Mouse (Mus musculus): ENCODE data around the gene Majin. TPM values are rescaled to one million over a fixed set of nuclear protein-coding genes. Genes with fewer than 3 reads are reported as not detected.

The Majin gene
- 0.16 TPM for polyA plus RNA-seq (2017; shearing (Covaris generic))

DNA sequence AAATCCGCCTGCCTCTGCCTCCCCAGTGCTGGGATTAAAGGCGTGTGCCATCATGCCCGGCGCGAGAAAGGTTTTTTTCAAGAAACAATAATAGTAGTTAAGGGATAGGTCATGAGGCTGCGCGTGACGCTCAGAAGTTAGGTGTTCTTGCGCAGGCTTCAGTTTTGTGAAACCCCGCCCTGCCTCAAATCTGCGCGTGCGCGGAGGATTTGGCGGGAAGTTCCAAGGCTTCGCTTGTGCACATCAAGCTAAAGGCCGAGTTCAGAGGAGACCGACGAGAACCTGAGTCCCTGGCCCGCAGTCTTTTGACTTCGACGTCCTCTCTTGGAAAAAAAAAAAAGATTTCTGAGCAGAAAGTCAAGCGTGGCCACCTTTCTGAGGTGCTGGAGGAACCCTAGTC, at the start of gene Majin:
Majin (plus strand) TSS at position 258 of the 400 bp plus-strand sequence.

DNA sequence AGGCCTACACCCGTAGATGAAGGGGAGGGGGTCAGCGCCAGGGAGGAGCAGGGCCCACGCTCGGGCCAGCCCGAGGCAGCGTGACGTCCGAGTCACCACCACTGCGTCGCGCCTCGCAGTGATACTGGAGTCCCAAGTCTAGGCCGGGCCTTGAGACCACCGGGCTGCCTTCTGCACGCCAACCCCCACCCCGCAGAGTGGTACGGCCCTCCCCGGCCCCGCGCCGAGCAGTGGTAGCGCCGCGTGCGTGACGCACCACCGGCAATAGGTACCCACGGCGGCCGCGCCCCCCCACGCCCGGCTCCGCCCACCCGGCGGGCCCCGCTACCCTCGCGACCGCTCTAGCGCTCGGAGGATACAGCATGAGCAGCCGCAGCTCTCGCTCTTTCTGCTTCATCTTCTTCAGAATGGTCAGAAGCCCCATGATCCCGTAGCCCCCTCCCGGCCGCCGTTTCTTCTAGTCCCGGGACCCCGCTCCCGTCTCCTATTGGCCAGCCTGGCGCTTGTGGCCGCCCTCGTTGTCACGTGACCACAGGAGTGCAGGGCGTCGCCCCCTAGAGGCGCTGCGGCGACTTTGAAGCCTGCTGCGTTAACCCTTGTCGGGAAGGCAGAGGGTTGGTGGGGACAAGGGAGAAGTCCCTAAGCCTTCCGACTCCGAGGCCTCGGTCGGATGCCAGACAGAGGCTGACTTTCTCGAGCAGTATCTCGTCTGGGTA, 43.4 kb upstream of the Majin start, which contains the start of gene Batf2:
Batf2 (plus strand) TSS at position 306 of the 716 bp plus-strand sequence.

DNA sequence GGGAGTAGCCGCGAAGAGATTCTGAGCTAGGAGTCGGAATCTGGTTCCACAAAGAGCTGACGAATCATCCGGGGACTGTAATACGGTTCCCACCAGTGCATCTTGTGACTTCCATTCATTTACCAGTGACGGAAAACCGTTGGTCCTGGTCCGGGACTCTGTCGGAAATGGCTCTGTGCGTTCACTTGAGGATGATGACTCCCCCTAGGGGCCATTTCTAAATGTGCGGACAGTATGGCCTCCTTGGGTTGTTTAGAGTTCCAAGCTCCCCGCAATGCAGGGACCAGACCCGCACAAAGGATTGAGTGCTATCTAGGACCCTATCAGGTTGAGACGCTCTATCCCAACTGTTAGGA, 42.8 kb upstream of the Majin start, which contains the start of gene Arl2:
Arl2 (minus strand) TSS at position 155 of the 356 bp plus-strand sequence.

DNA sequence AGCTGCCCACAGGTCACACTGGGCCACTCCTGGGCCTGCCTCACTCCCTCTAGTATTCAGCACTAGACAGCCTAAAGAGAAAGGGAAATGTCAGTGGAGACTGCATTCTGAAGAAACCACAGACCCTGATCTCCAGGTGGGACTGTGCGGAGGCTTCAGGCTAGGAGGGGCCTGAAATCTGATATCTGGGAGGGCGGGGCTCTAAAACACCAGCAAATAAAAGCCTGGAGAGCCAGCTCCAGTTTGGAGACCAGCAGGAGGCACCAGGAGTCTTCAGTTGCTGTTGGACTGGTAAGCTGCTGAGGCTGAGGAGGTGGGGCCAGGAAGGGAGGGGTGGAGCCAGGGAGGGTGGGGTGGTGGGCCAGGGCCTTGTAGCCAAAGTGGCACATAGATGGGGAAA, 41.9 kb downstream of the Majin start, which contains the start of gene Gpha2:
Gpha2 (plus strand) TSS at position 246 of the 400 bp plus-strand sequence.

DNA sequence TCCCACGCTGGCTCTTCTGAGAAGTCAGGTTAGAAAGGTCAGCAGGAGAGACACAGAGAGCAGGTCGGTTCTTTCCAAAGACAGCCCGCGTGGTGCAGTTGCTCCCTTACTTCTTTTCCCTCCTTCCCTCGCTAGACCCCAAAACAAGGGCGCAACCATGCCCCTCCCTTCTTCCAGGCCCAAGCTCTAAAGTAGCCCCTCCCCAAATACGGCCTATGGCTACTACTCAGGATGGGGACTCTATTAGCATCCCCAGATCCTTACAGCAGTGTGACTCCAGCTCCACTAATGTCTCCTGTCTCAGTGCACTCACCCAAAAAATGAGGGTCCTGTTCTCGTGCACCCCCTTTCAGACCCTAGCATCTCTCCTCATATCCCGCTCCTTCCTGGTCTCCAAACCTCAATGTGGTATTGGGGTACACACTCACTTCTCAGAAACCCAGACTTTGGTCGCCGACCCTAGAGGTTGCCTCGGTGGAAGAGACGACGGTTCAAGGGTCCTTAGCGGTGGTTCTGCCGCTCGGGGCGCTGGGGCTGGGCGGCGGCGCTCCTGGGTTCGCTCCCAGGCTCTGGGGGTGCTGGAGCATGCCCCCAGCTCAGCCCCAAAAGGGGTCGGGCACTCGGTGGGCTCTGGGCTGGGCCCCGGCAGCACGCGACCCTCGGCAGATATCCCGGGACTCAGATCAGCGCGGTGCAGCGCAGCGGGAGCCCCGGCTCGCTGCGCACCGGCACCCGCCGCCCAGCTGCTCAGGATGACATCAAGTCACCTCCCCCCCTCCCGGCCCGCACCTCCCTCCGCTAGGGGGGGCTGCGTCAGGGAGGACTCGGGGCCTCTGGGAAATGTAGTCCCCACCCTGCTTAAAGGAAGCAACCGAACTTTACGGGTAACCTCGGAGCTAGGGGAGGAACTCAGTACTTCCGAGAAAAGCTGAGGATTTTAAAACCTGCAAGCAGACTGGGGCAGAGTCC, 51.2 kb downstream of the Majin start, which contains the start of gene Ppp2r5b:
Ppp2r5b (minus strand) TSS at position 789 of the 969 bp plus-strand sequence.

DNA sequence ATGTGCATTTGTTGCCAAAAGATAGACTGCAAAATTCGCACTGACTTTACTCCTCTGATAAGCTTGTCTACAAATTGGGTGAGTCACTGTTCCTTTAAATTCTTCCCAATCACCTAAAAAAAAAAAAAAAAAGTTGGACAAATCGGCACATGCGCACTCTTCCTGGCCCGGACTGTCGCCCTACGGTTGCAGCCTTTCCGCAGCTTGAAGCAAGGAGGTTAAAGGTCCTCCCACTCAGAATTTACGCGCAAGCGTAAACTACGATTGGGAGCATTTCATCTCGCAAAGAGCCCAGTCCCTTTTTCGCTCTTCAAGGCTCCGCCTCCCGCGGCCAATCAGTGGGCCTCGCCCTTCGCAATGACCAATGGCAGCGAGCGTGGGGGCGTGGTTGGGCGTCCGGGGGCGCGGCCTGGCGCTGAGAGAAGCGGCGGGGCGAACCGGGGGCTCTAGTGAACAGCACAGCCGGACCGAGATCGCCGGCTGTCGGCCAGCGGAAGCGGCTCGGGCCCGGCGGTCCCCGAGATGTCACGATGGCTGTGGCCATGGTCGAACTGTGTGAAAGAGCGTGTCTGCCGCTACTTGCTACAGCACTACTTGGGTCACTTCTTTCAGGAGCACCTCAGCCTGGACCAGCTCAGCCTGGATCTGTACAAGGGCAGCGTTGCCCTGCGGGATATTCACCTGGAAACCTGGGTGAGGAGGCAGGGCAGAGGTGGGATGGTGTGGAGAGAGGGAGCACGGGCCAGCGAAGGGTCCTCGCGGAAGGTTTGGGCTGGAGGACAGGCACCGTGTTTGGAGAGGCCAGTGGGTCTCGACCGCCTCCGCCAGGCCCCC, 57.3 kb downstream of the Majin start, which contains the start of gene Atg2a:
Atg2a (plus strand) TSS at position 395 of the 834 bp plus-strand sequence.

Other genes with a start within 250 kb of the Majin start
- gene Pola2, start 220.2 kb upstream of the Majin start, polyA plus RNA-seq (2017; shearing (Covaris generic)): 46.0 TPM
- gene Slc22a20, start 198.2 kb upstream of the Majin start, polyA plus RNA-seq (2017; shearing (Covaris generic)): 0.10 TPM
- 76.6 TPM for gene Capn1, start 168.5 kb upstream of the Majin start, polyA plus RNA-seq (2017; shearing (Covaris generic))
- gene Syvn1, start 137.8 kb upstream of the Majin start, polyA plus RNA-seq (2017; shearing (Covaris generic)): 49.6 TPM
- 43.3 TPM for gene Mrpl49, start 126.6 kb upstream of the Majin start, polyA plus RNA-seq (2017; shearing (Covaris generic))
- gene Fau, start 126.5 kb upstream of the Majin start, polyA plus RNA-seq (2017; shearing (Covaris generic)): 794 TPM
- 35.9 TPM for gene Znhit2, start 123.2 kb upstream of the Majin start, polyA plus RNA-seq (2017; shearing (Covaris generic))
- 15.1 TPM for gene Tm7sf2, start 116.0 kb upstream of the Majin start, polyA plus RNA-seq (2017; shearing (Covaris generic))
- 93.4 TPM for gene Vps51, start 107.2 kb upstream of the Majin start, polyA plus RNA-seq (2017; shearing (Covaris generic))
- gene Tmem262, start 104.4 kb upstream of the Majin start, polyA plus RNA-seq (2017; shearing (Covaris generic)): not detected
- 0.61 TPM for gene Gm28374, start 102.1 kb upstream of the Majin start, polyA plus RNA-seq (2017; shearing (Covaris generic))
- gene Zfpl1, start 99.4 kb upstream of the Majin start, polyA plus RNA-seq (2017; shearing (Covaris generic)): 52.7 TPM
- 2.2 TPM for gene Cdca5, start 99.4 kb upstream of the Majin start, polyA plus RNA-seq (2017; shearing (Covaris generic))
- gene AC131692.1, start 90.0 kb upstream of the Majin start, polyA plus RNA-seq (2017; shearing (Covaris generic)): not detected
- 0.20 TPM for gene Naaladl1, start 78.6 kb upstream of the Majin start, polyA plus RNA-seq (2017; shearing (Covaris generic))
- 22.7 TPM for gene Sac3d1, start 65.7 kb upstream of the Majin start, polyA plus RNA-seq (2017; shearing (Covaris generic))
- 36.9 TPM for gene Snx15, start 56.1 kb upstream of the Majin start, polyA plus RNA-seq (2017; shearing (Covaris generic))
- not detected for gene Batf2, start 43.4 kb upstream of the Majin start, polyA plus RNA-seq (2017; shearing (Covaris generic))
- 20.8 TPM for gene Arl2, start 42.8 kb upstream of the Majin start, polyA plus RNA-seq (2017; shearing (Covaris generic))
- gene Gpha2, start 42.0 kb downstream of the Majin start, polyA plus RNA-seq (2017; shearing (Covaris generic)): 0.30 TPM
- gene Ppp2r5b, start 51.5 kb downstream of the Majin start, polyA plus RNA-seq (2017; shearing (Covaris generic)): 20.2 TPM
- gene Atg2a, start 57.3 kb downstream of the Majin start, polyA plus RNA-seq (2017; shearing (Covaris generic)): 35.8 TPM
- gene Ehd1, start 92.3 kb downstream of the Majin start, polyA plus RNA-seq (2017; shearing (Covaris generic)): 22.2 TPM
- gene Cdc42bpg, start 122.1 kb downstream of the Majin start, polyA plus RNA-seq (2017; shearing (Covaris generic)): 0.35 TPM
- 62.9 TPM for gene Men1, start 150.6 kb downstream of the Majin start, polyA plus RNA-seq (2017; shearing (Covaris generic))
- 205 TPM for gene Map4k2, start 156.7 kb downstream of the Majin start, polyA plus RNA-seq (2017; shearing (Covaris generic))
- 281 TPM for gene Sf1, start 179.3 kb downstream of the Majin start, polyA plus RNA-seq (2017; shearing (Covaris generic))
- 8.5 TPM for gene Pygm, start 200.0 kb downstream of the Majin start, polyA plus RNA-seq (2017; shearing (Covaris generic))
- gene Rasgrp2, start 215.0 kb downstream of the Majin start, polyA plus RNA-seq (2017; shearing (Covaris generic)): 244 TPM
- gene Nrxn2, start 234.3 kb downstream of the Majin start, polyA plus RNA-seq (2017; shearing (Covaris generic)): 0.13 TPM